Comparison of ENCODE assay signal across 8 mouse cellular contexts in genomic region chr13:100552369-100553041, GRCm38 (mm10). TPM values are rescaled to one million over a fixed set of nuclear protein-coding genes. Genes with fewer than 3 reads are reported as not detected.
DNase-seq lines count a peak whose midpoint lies in the region; ATAC-seq and TF ChIP-seq lines count a peak whose summit lies in the region.

Ocln (minus strand) TSS chr13:100552718.

- peak; percentile 29 for ATAC-seq in CD4-positive, CD25-positive, alpha-beta regulatory T cell, adult 4 months
- ATAC-seq in forebrain, embryonic 11.5 days (replicated peaks; ENCODE audit: low FRiP score): peak; percentile 79
- ATAC-seq in hindbrain, embryonic 16.5 days: peak; percentile 88

- H3K27me3 ChIP-seq in forebrain, embryonic 11.5 days (ENCODE audit: control insufficient read depth, insufficient read depth, low read length): peaks cover 39% of the 10 kb centered on the region
- peaks cover 37% of the 10 kb centered on the region for H3K27me3 ChIP-seq in hindbrain, embryonic 16.5 days (replicated peaks; ENCODE audit: control insufficient read depth, insufficient read depth, low read length)

- H3K27ac ChIP-seq in bone marrow macrophage, adult 2 months (ENCODE audit: insufficient read depth, low read depth, low read length): no peak within 1 kb of the TSS
- no peak within 1 kb of the TSS for H3K27ac ChIP-seq in forebrain, embryonic 11.5 days (ENCODE audit: low read depth, low read length)
- peak within 1 kb of the TSS; percentile 51 for H3K27ac ChIP-seq in hindbrain, embryonic 16.5 days (ENCODE audit: low read depth, low read length)
- no peak within 1 kb of the TSS for H3K27ac ChIP-seq in macrophage

- TF ChIP-seq CTCF in bone marrow macrophage, adult 2 months (IDR thresholded peaks at IDR 0.05; ENCODE audit: low read depth, low read length): no peak

- H3K79me2 ChIP-seq in macrophage (ENCODE audit: inconsistent target): no peaks in the 10 kb centered on the region

- peak within 1 kb of the TSS; percentile 43 for H3K9ac ChIP-seq in forebrain, embryonic 11.5 days (ENCODE audit: low read length)
- H3K9ac ChIP-seq in hindbrain, embryonic 16.5 days (ENCODE audit: low read depth, low read length): peak within 1 kb of the TSS; percentile 71

- TF ChIP-seq POLR2A in bone marrow macrophage, adult 2 months (IDR thresholded peaks at IDR 0.05; ENCODE audit: borderline replicate concordance, low read depth, low read length): no peak

- H3K4me1 ChIP-seq in bone marrow macrophage, adult 2 months (ENCODE audit: control insufficient read depth, insufficient read depth, low read length): no peaks in the 10 kb centered on the region
- peaks cover 7% of the 10 kb centered on the region; the same call in 1 of the 2 replicates for H3K4me1 ChIP-seq in forebrain, embryonic 11.5 days (replicated peaks; ENCODE audit: control insufficient read depth, insufficient read depth, low read length)
- peaks cover 15% of the 10 kb centered on the region for H3K4me1 ChIP-seq in hindbrain, embryonic 16.5 days (ENCODE audit: control insufficient read depth, insufficient read depth, low read depth, low read length)

- no peaks in the 10 kb centered on the region for H3K36me3 ChIP-seq in forebrain, embryonic 11.5 days (ENCODE audit: control insufficient read depth, insufficient read depth, low read length)
- no peaks in the 10 kb centered on the region for H3K36me3 ChIP-seq in hindbrain, embryonic 16.5 days (ENCODE audit: control insufficient read depth, insufficient read depth, low read length)
- H3K36me3 ChIP-seq in macrophage (ENCODE audit: inconsistent target): no peaks in the 10 kb centered on the region

- H3K9me3 ChIP-seq in forebrain, embryonic 11.5 days (ENCODE audit: control insufficient read depth, low read length): no peaks in the 10 kb centered on the region
- no peaks in the 10 kb centered on the region for H3K9me3 ChIP-seq in hindbrain, embryonic 16.5 days (ENCODE audit: control insufficient read depth, low read length)

- WGBS in forebrain, embryonic 11.5 days: 2% methylated on average over 45 of the region's 45 CpGs
- 1% methylated on average over 43 of the region's 45 CpGs for WGBS in hindbrain, embryonic 16.5 days
- 2% methylated on average over 45 of the region's 45 CpGs for WGBS in macrophage (ENCODE audit: missing documents)

- DNase-seq in forebrain, embryonic 11.5 days (ENCODE audit: low spot score): peak; percentile 69
- peak; percentile 2 to 19 for DNase-seq in left cerebral cortex, adult 8-10 months (ENCODE audit: low spot score in 2 of 2)
- peak; percentile 22 for DNase-seq in right cerebral cortex, postnatal 4 days
- no peak for DNase-seq in gastrocnemius, postnatal 4 days (ENCODE audit: low spot score in 2 of 2)

- peak within 1 kb of the TSS; percentile 55 for H3K4me3 ChIP-seq in bone marrow macrophage, adult 2 months (ENCODE audit: insufficient read depth, low read length)
- H3K4me3 ChIP-seq in forebrain, embryonic 11.5 days (ENCODE audit: low read depth, low read length): peak within 1 kb of the TSS; percentile 53
- H3K4me3 ChIP-seq in hindbrain, embryonic 16.5 days (ENCODE audit: low read length): peak within 1 kb of the TSS; percentile 80
- peak within 1 kb of the TSS; percentile 10; the same call in 1 of the 2 replicates for H3K4me3 ChIP-seq in macrophage (ENCODE audit: inconsistent target)

- peak within 1 kb of the TSS; percentile 98 for H3K4me2 ChIP-seq in forebrain, embryonic 11.5 days (ENCODE audit: low read depth, low read length, severe bottlenecking)
- H3K4me2 ChIP-seq in hindbrain, embryonic 16.5 days (ENCODE audit: low read length): peak within 1 kb of the TSS; percentile 99

RNA-seq across cellular contexts. Expression of gene Ocln, which starts in this region (rescaled TPM):
- under 1 TPM; 0.69 to 0.82 TPM for polyA plus RNA-seq in CD4-positive, CD25-positive, alpha-beta regulatory T cell, adult 4 months (2017; shearing (Covaris generic))
- 0.44 and 0.50 TPM in 2 replicates for polyA plus RNA-seq in bone marrow macrophage, adult 2 months (2012; ENCODE audit: insufficient read depth, insufficient read length, missing spikeins)
- 2.6 and 2.9 TPM in 2 replicates for polyA plus RNA-seq in forebrain, embryonic 11.5 days (2014; fragmentation: Nextera tagmentation; extraction: Ambion mirVana)
- 13.8 and 15.1 TPM in 2 replicates for polyA plus RNA-seq in hindbrain, embryonic 16.5 days (2015; fragmentation: Nextera tagmentation; extraction: Ambion mirVana)
- 10 to 100 TPM in 1 of 4 experiments, 1 to 10 TPM in 3; 7.4 to 12.2 (median 8.2) TPM for total RNA-seq in left cerebral cortex, adult 8-10 months (2022)
- 1 to 10 TPM in 2 of 26 experiments, under 1 TPM in 3, not detected in 21; 0.44 to 2.8 (median 0.80) TPM for total RNA-seq in macrophage (2018; cell fraction: chromatin; rRNA removed)
- 1 to 10 TPM in 1 of 26 experiments, under 1 TPM in 12, not detected in 13; 0.04 to 1.5 (median 0.07) TPM for total RNA-seq in macrophage (2018; cell fraction: cytosol; rRNA removed)
- 1 to 10 TPM in 3 of 26 experiments, under 1 TPM in 3, not detected in 20; 0.53 to 2.0 (median 0.90) TPM for total RNA-seq in macrophage (2018; cell fraction: nucleus; rRNA removed)
- not detected in 3 replicates for polyA plus RNA-seq in macrophage (2018)
- under 1 TPM; 0.29 to 0.54 TPM for total RNA-seq in gastrocnemius, postnatal 4 days (2021)

Comparison
In these comparisons a context has a peak if more than half of its experiments do, and no peak if none do; other contexts are left out.
1. RNA of gene Ocln (total RNA-seq): 7.4 to 12.2 TPM in left cerebral cortex, adult 8-10 months; 0.29 to 0.54 TPM in gastrocnemius, postnatal 4 days; every median in the first group is over 4 times any median in the second.
2. Peak in ATAC-seq in CD4-positive, CD25-positive, alpha-beta regulatory T cell, adult 4 months; RNA of the gene not detected or under 1 TPM.
3. ATAC-seq: peak in every context shown above with its lines; median percentile 88 in hindbrain, embryonic 16.5 days; 79 in forebrain, embryonic 11.5 days; 29 in CD4-positive, CD25-positive, alpha-beta regulatory T cell, adult 4 months.
4. H3K4me3 ChIP-seq: peak in every context shown above with its lines; median percentile 80 in hindbrain, embryonic 16.5 days; 55 in bone marrow macrophage, adult 2 months; 53 in forebrain, embryonic 11.5 days; 10 in macrophage.
5. DNase-seq: peak in forebrain, embryonic 11.5 days (single experiment), left cerebral cortex, adult 8-10 months (2 of 2) and right cerebral cortex, postnatal 4 days (single experiment); none in gastrocnemius, postnatal 4 days (0 of 2).